Mouse (Mus musculus) monocyte, adult 2 months (primary cell): ENCODE data around the gene Syn3.

Source experiments
- DNase-seq, 2 experiments: peaks; one replicate each; pipeline ENCODE4 v3.0.0; 2022; ENCODE audit warnings: low spot score in 2 of 2, low read depth in 1 of 2

The Syn3 gene

GRCm38 (mm10) chr10:86369346-86369745 is 129.3 kb downstream of the Syn3 start:
- no peak for DNase-seq

DNA sequence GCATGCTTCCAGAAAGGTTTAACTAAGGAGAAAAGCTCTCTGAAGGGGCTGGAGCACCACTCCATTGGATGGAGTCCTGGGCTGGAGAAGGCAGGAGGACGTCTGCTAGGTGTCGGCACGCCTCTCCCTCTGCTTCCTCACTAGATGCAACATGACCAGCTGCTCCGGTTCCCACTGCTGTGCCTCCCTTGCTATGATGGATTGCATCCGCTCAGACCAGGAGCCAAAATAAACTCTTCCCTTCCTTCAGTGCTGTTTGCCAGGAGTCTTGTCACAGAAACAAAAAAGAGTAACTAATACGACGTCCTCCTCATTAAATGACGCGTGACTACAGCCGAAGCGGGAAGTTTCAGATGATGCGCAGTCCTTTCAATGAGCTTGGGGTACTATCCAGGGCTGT is 129.9 kb downstream of the Syn3 start:
- no peak for DNase-seq

DNA sequence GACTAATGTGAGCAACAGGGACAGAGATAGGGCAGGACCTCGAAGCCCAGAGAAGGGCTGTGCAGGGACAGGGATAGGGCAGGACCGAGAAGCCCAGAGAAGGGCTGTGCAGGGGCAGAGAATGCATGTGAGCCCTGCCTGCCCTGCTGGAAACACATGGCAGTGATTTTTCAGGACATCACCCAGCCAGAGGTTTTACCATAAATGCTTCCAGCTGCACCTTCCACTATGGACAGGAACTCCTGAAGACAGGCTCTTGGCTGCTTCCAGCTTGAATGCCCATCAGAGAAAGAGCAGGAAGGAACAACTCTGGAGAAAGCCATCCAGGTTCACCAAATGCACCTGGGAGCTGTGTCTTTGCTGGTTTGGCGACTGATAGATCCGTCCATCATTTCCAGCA is 131.3 kb downstream of the Syn3 start:
- DNase-seq, result no peak

- DNase-seq, result no peak
Observed at GRCm38 (mm10) chr10:86365632-86366092, 133.0 kb downstream of the Syn3 start.

DNA sequence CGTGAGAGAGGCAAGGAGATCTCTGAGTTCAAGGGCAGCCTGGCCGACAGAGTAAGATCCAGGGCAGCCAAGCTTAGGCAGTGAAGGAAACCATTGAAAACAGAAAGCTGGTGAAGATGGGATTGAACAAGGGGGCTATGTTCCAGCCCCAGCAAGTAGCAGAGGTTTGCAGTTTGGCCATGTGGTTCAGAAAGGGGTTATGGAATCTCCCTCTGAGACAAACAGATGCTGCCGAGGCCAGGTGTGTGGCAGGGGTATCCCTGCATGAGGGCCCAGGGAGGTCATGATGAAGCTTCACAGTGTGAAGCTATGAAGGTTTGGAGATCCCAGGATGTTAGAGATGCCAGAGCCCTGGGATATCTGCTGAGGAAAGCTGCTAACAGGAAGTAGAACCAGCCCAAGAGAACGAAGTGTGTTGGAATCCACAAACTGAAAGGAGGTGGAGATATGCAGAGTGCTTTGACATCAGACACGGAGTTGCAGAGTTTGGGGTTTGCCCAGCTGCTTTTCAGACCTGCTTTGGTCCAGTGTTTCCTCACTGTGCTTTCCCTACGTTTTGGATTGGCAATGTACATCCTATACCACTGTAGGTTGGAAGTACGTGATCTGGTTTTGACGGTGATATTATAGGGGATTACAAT is 134.9 kb downstream of the Syn3 start:
- DNase-seq, result no peak

- DNase-seq, result no peak
Observed at GRCm38 (mm10) chr10:86359699-86360098, 139.0 kb downstream of the Syn3 start.

- no peak for DNase-seq
Observed at GRCm38 (mm10) chr10:86359208-86359607, 139.5 kb downstream of the Syn3 start.

- no peak for DNase-seq
Observed at GRCm38 (mm10) chr10:86358307-86358975, 140.3 kb downstream of the Syn3 start.

DNA sequence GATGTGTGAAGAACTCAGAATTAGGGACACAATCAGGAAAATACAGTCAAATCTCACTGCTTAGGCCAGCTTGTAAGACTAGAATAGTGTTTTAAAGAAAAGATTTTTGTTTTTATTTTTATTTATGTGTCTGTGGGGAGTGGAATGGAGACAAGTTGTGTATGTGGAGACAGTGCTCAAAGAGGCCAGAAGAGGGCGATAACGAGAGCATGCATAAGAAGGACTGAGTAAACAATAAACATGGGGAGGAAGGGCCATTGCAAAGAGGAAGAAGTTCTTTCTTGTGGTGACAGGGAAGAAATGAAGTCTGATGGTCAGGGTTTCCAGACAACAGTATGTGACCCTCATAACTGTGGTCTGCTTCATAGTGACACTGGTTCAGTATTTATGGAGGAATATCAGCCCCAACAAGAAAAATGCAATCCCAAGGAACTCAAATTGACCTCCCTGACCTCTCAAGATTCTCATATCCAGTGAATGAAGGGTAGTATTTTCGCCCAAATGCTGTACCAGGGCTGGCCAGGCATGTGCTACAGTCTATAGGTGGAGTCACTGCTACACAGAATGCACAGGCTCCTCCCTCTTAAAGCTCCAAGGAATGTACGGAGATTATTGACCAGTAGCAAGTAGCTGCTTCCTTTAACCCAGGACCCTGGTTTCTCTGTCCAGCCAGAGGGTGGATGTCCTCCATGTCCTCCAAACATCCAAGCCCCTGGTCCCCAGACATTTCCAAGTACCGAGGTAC is 141.7 kb downstream of the Syn3 start:
- no peak for DNase-seq

DNA sequence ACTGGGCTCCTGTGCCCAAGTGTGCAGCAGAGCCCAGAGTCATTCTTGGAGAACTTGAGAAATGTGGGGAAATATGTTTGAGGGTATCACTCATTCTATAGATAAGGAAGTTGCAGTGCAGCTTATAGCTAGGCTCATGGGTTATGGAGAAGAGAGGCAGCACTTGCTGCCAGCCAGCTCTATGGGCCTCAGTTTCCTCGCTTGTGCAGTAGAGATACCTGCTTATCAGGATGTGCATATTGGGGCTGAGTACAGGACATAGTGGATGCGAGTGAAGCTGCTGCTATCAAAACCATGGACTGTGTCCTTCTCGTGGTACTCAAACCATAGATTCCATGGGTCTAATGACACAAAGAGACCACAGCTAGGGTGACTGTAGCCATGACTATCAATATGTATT is 146.2 kb downstream of the Syn3 start:
- no peak for DNase-seq

GRCm38 (mm10) chr10:86351287-86351686 is 147.4 kb downstream of the Syn3 start:
- no peak for DNase-seq

GRCm38 (mm10) chr10:86346235-86346840 is 152.4 kb downstream of the Syn3 start:
- no peak for DNase-seq

DNA sequence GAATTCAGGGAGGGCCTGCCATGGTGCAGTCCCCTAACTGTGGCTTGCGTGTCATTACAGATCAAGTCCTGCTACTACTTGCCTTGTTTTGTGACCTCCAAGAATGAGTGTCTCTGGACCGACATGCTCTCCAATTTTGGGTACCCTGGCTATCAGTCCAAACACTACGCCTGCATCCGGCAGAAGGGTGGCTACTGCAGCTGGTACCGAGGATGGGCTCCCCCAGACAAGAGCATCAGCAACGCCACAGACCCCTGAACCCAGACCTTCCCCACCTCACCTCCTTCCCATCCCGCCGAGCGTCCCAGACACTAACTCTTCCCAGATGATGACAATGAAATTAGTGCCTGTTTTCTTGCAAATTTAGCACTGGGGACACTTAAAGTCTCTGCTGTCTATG is 153.1 kb downstream of the Syn3 start:
- DNase-seq, result no peak

DNA sequence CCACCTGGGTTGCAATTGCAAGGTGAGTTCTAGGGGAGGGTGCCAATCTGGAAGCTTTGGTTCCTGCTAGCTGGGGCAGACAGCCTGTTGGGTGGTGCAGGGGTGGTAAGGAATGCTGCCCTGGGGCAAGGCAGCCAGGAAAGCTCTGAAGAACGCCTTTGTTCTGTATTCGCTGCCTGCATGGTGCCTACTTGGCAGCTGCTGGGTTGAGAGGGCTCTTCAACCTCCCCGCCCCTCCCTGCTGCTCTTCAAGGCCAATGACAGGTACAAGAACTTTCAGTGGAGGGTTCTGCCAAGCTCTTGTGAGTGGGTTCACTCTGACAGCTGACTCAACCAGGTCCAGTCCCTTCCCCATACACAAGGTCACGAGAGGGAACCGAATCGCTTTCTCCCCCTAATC is 154.0 kb downstream of the Syn3 start:
- no peak for DNase-seq

GRCm38 (mm10) chr10:86343931-86344330 is 154.8 kb downstream of the Syn3 start:
- DNase-seq, result no peak

DNA sequence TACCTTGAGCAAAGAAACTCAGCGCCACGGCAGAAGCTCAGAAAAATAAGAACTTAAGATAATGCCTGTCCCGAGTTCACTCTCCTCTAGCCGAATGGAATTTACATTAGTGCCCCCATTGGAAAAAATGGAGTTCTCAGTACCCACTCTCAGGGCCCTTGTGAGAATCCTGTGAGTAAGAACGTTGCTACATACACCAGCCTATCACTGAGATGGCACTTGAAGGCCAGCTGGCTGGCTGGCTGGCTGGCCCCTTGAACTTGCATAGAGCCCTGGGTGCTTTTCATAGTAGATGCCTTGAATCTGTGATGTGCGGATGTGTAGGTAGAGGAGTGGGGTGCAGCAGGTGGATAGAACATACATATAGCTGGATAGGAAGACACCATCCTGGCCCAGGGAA is 155.3 kb downstream of the Syn3 start:
- DNase-seq, result no peak

- no peak for DNase-seq
Observed at GRCm38 (mm10) chr10:86342713-86343112, 156.0 kb downstream of the Syn3 start.

- DNase-seq, result no peak
Observed at GRCm38 (mm10) chr10:86342151-86342550, 156.5 kb downstream of the Syn3 start.

GRCm38 (mm10) chr10:86341589-86341988 is 157.1 kb downstream of the Syn3 start:
- DNase-seq, result no peak

- DNase-seq, result no peak
Observed at GRCm38 (mm10) chr10:86340991-86341527, 157.6 kb downstream of the Syn3 start.

DNA sequence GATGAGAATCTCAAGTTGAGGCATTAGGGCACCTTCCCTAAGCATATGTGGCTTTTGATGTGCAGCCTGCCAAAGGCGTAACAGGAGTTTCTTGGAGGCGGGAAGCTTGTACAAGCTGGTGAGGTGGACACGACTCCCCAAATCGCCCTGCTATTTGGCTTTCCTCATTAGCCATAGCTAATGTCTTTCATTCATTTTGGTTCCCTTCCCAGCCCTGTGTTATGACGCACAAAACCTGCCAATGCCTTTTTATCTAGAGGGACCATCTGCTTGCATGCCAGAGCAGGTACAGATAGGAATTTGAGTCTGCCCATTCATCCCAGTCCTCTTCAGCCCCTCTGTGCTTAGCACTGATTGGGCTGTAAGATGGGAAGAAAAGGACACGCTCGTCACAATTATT is 158.3 kb downstream of the Syn3 start:
- no peak for DNase-seq
